In genomic region chr5:100091263-100091594, GRCm38 (mm10) we compare ENCODE assay signal across 10 mouse cellular contexts. TPM values are rescaled to one million over a fixed set of nuclear protein-coding genes. Genes with fewer than 3 reads are reported as not detected.
DNase-seq lines count a peak whose midpoint lies in the region; ATAC-seq and TF ChIP-seq lines count a peak whose summit lies in the region.
"Had no signal": no experiment of that assay in that cellular context is flagged by ENCODE, and none has a peak within 500 bp of the region (broad histone marks: within the 10 kb centered on the region; RNA-seq: fewer than 3 reads in every experiment).

No protein-coding gene starts in this region.

- H3K9ac ChIP-seq in lung, embryonic 14.5 days = no peak overlapping the region
- no peak overlapping the region for H3K9ac ChIP-seq in lung, postnatal 0 days (replicated peaks; ENCODE audit: low read depth)
- H3K9ac ChIP-seq in hindbrain, postnatal 0 days (replicated peaks; ENCODE audit: low read length) = no peak overlapping the region
- H3K9ac ChIP-seq in neural tube, embryonic 14.5 days (replicated peaks; ENCODE audit: low read depth, low read length) = no peak overlapping the region

- peaks cover 9% of the 10 kb centered on the region; the same call in 1 of the 2 replicates for H3K4me1 ChIP-seq in lung, embryonic 14.5 days (ENCODE audit: insufficient read depth)
- H3K4me1 ChIP-seq in lung, postnatal 0 days (ENCODE audit: insufficient read depth, low read depth, low read length) = no peaks in the 10 kb centered on the region
- peaks cover 16% of the 10 kb centered on the region; the same call in 1 of the 2 replicates for H3K4me1 ChIP-seq in hindbrain, postnatal 0 days (ENCODE audit: insufficient read depth, low read length)
- H3K4me1 ChIP-seq in neural tube, embryonic 14.5 days (ENCODE audit: control insufficient read depth, insufficient read depth, low read length) = peaks cover 17% of the 10 kb centered on the region

- TF ChIP-seq EP300 in lung, postnatal 0 days (IDR thresholded peaks at IDR 0.05) = no peak

- no peaks in the 10 kb centered on the region; the same call in 1 of the 2 replicates for H3K9me3 ChIP-seq in lung, embryonic 14.5 days (ENCODE audit: low read depth, low read length)
- no peaks in the 10 kb centered on the region for H3K9me3 ChIP-seq in lung, postnatal 0 days (ENCODE audit: low read length)
- no peaks in the 10 kb centered on the region for H3K9me3 ChIP-seq in hindbrain, postnatal 0 days (ENCODE audit: low read length)
- H3K9me3 ChIP-seq in neural tube, embryonic 14.5 days (ENCODE audit: control insufficient read depth, low read length) = no peaks in the 10 kb centered on the region

- no peaks in the 10 kb centered on the region for H3K27me3 ChIP-seq in lung, embryonic 14.5 days (ENCODE audit: insufficient read depth, low read length)
- H3K27me3 ChIP-seq in lung, postnatal 0 days (replicated peaks; ENCODE audit: insufficient read depth, low read length) = no peaks in the 10 kb centered on the region
- no peaks in the 10 kb centered on the region for H3K27me3 ChIP-seq in hindbrain, postnatal 0 days (ENCODE audit: insufficient read depth, low read length)
- no peaks in the 10 kb centered on the region for H3K27me3 ChIP-seq in neural tube, embryonic 14.5 days (ENCODE audit: control insufficient read depth, insufficient read depth, low read length)

- 34% methylated on average over 10 of the region's 10 CpGs for WGBS in lung, embryonic 14.5 days
- WGBS in lung, postnatal 0 days = 49% methylated on average over 10 of the region's 10 CpGs
- WGBS in hindbrain, postnatal 0 days = 20% methylated on average over 10 of the region's 10 CpGs
- 23% methylated on average over 10 of the region's 10 CpGs for WGBS in neural tube, embryonic 14.5 days

- H3K4me2 ChIP-seq in lung, embryonic 14.5 days = peak overlapping the region; percentile 31
- H3K4me2 ChIP-seq in lung, postnatal 0 days (replicated peaks; ENCODE audit: low read depth, low read length) = no peak overlapping the region
- peak overlapping the region; percentile 29 for H3K4me2 ChIP-seq in hindbrain, postnatal 0 days (ENCODE audit: low read depth, low read length)
- peak overlapping the region; percentile 26 for H3K4me2 ChIP-seq in neural tube, embryonic 14.5 days (ENCODE audit: low read depth, low read length)

- no peak overlapping the region for H3K4me3 ChIP-seq in lung, embryonic 14.5 days (ENCODE audit: low read depth, low read length)
- no peak overlapping the region for H3K4me3 ChIP-seq in lung, postnatal 0 days (ENCODE audit: low read depth, low read length)
- no peak overlapping the region for H3K4me3 ChIP-seq in hindbrain, postnatal 0 days (ENCODE audit: low read length)
- H3K4me3 ChIP-seq in neural tube, embryonic 14.5 days (ENCODE audit: low read depth, low read length) = no peak overlapping the region
- H3K4me3 ChIP-seq: heart, adult 2 months; left cerebral cortex, adult 2 months had no signal

- DNase-seq in embryo, embryonic 10.5 days (ENCODE audit: low spot score) = peak; percentile 13
- DNase-seq in embryo, embryonic 9.5 days (ENCODE audit: extremely low spot score) = no peak
- DNase-seq in lung, embryonic 14.5 days = no peak
- DNase-seq in lung, postnatal 0 days (ENCODE audit: low spot score) = no peak
- DNase-seq in hindbrain, postnatal 0 days (ENCODE audit: low spot score) = peak; percentile 62
- no peak for DNase-seq in right cerebral cortex, postnatal 10 days (ENCODE audit: low spot score in 2 of 2)
- no peak for DNase-seq in right cerebral cortex, postnatal 25 days
- DNase-seq: heart, adult 2 months had no signal

- no peaks in the 10 kb centered on the region for H3K36me3 ChIP-seq in lung, embryonic 14.5 days (ENCODE audit: insufficient read depth)
- H3K36me3 ChIP-seq in lung, postnatal 0 days (ENCODE audit: insufficient read depth, low read length) = no peaks in the 10 kb centered on the region
- H3K36me3 ChIP-seq in hindbrain, postnatal 0 days (ENCODE audit: insufficient read depth, low read length) = no peaks in the 10 kb centered on the region
- H3K36me3 ChIP-seq in neural tube, embryonic 14.5 days (ENCODE audit: control insufficient read depth, insufficient read depth, low read length) = no peaks in the 10 kb centered on the region

- H3K27ac ChIP-seq in lung, embryonic 14.5 days (ENCODE audit: low read depth) = no peak overlapping the region
- H3K27ac ChIP-seq in lung, postnatal 0 days (ENCODE audit: low read length) = no peak overlapping the region
- peak overlapping the region; percentile 46 for H3K27ac ChIP-seq in hindbrain, postnatal 0 days
- peak overlapping the region; percentile 86 for H3K27ac ChIP-seq in neural tube, embryonic 14.5 days (ENCODE audit: low read depth, low read length)
- H3K27ac ChIP-seq: heart, adult 2 months; left cerebral cortex, adult 2 months had no signal

- no peak for TF ChIP-seq CTCF in lung, embryonic 14.5 days (IDR thresholded peaks at IDR 0.05; ENCODE audit: low read depth)
- TF ChIP-seq CTCF in lung, postnatal 0 days (IDR thresholded peaks at IDR 0.05) = no peak
- no peak for TF ChIP-seq CTCF in hindbrain, postnatal 0 days (IDR thresholded peaks at IDR 0.05; ENCODE audit: low read depth)

- no peak for ATAC-seq in lung, embryonic 14.5 days (ENCODE audit: insufficient read depth)
- no peak for ATAC-seq in lung, postnatal 0 days
- peak; percentile 46; the same call in 1 of the 2 replicates for ATAC-seq in hindbrain, postnatal 0 days
- peak; percentile 58; the same call in 1 of the 2 replicates for ATAC-seq in neural tube, embryonic 14.5 days (ENCODE audit: low read depth)

RNA-seq across cellular contexts. Expression of gene Enoph1, which starts 51.4 kb away (rescaled TPM):
- polyA plus RNA-seq in lung, embryonic 14.5 days (2014; fragmentation: Nextera tagmentation; extraction: Ambion mirVana) = 47.9 and 50.8 TPM in 2 replicates
- polyA plus RNA-seq in lung, postnatal 0 days (2015; fragmentation: Nextera tagmentation; extraction: Ambion mirVana) = 27.9 and 29.6 TPM in 2 replicates
- total RNA-seq in hindbrain, postnatal 0 days (2014; rRNA removed) = 41.6 and 55.6 TPM in 2 replicates
- 48.6 and 49.0 TPM in 2 replicates for polyA plus RNA-seq in hindbrain, postnatal 0 days (2015; fragmentation: Nextera tagmentation; extraction: Ambion mirVana)
- polyA plus RNA-seq in neural tube, embryonic 14.5 days (2014; fragmentation: Nextera tagmentation; extraction: Ambion mirVana) = 46.0 and 49.9 TPM in 2 replicates

RNA-seq across cellular contexts. Expression of gene Hnrnpdl, which starts 51.8 kb away (rescaled TPM):
- polyA plus RNA-seq in lung, embryonic 14.5 days (2014; fragmentation: Nextera tagmentation; extraction: Ambion mirVana) = 200 and 204 TPM in 2 replicates
- 59.5 and 70.9 TPM in 2 replicates for polyA plus RNA-seq in lung, postnatal 0 days (2015; fragmentation: Nextera tagmentation; extraction: Ambion mirVana)
- total RNA-seq in hindbrain, postnatal 0 days (2014; rRNA removed) = 107 and 121 TPM in 2 replicates
- polyA plus RNA-seq in hindbrain, postnatal 0 days (2015; fragmentation: Nextera tagmentation; extraction: Ambion mirVana) = 184 and 193 TPM in 2 replicates
- polyA plus RNA-seq in neural tube, embryonic 14.5 days (2014; fragmentation: Nextera tagmentation; extraction: Ambion mirVana) = 208 and 236 TPM in 2 replicates

Comparison
In these comparisons a context has a peak if more than half of its experiments do, and no peak if none do; other contexts are left out.
1. DNase-seq: peak in embryo, embryonic 10.5 days (single experiment) and hindbrain, postnatal 0 days (single experiment); none in embryo, embryonic 9.5 days (single experiment), lung, embryonic 14.5 days (single experiment), lung, postnatal 0 days (single experiment), right cerebral cortex, postnatal 10 days (0 of 2) and right cerebral cortex, postnatal 25 days (single experiment).
2. ATAC-seq: peak in hindbrain, postnatal 0 days (single experiment) and neural tube, embryonic 14.5 days (single experiment); none in lung, embryonic 14.5 days (single experiment) and lung, postnatal 0 days (single experiment).
3. H3K27ac ChIP-seq: peak in hindbrain, postnatal 0 days (single experiment) and neural tube, embryonic 14.5 days (single experiment); none in lung, embryonic 14.5 days (single experiment) and lung, postnatal 0 days (single experiment).